Mouse (Mus musculus): ENCODE data around the gene Ost4.

Gene Ost4

GRCm38 (mm10) chr5:30907413-30908059 lies at the start of gene Ost4:
Gene Ost4 (minus strand): TSS chr5:30907788.
- peak; percentile 97 for DNase-seq (ENCODE audit: low spot score)

- DNase-seq (ENCODE audit: low spot score) = no peak
These were observed 48.2 kb upstream of the Ost4 start for GRCm38 (mm10) chr5:30955751-30956150.

GRCm38 (mm10) chr5:30954556-30954955 lies 47.0 kb upstream of the Ost4 start:
- DNase-seq (ENCODE audit: low spot score) = no peak

GRCm38 (mm10) chr5:30954065-30954464 lies 46.5 kb upstream of the Ost4 start:
- no peak for DNase-seq (ENCODE audit: low spot score)

GRCm38 (mm10) chr5:30952551-30952950 lies 45.0 kb upstream of the Ost4 start:
- no peak for DNase-seq (ENCODE audit: low spot score)

- DNase-seq (ENCODE audit: low spot score) = no peak
These were observed 44.1 kb upstream of the Ost4 start for GRCm38 (mm10) chr5:30951706-30952105.

- no peak for DNase-seq (ENCODE audit: low spot score)
These were observed 43.3 kb upstream of the Ost4 start for GRCm38 (mm10) chr5:30950922-30951321.

- DNase-seq (ENCODE audit: low spot score) = no peak
These were observed 42.9 kb upstream of the Ost4 start for GRCm38 (mm10) chr5:30950451-30950850.

- peak; percentile 86 for DNase-seq (ENCODE audit: low spot score)
These were observed 42.2 kb upstream of the Ost4 start for GRCm38 (mm10) chr5:30949654-30950326.

GRCm38 (mm10) chr5:30948620-30949019 lies 41.0 kb upstream of the Ost4 start:
- no peak for DNase-seq (ENCODE audit: low spot score)

- peak; percentile 60 for DNase-seq (ENCODE audit: low spot score)
These were observed 37.6 kb upstream of the Ost4 start, which contains the start of gene Cgref1 for GRCm38 (mm10) chr5:30944956-30945781. Gene Cgref1 (minus strand): TSS chr5:30945591.

GRCm38 (mm10) chr5:30944344-30944743 lies 36.8 kb upstream of the Ost4 start:
- no peak for DNase-seq (ENCODE audit: low spot score)

- no peak for DNase-seq (ENCODE audit: low spot score)
These were observed 35.4 kb upstream of the Ost4 start for GRCm38 (mm10) chr5:30943004-30943403.

- DNase-seq (ENCODE audit: low spot score) = no peak
These were observed 27.3 kb upstream of the Ost4 start for GRCm38 (mm10) chr5:30934725-30935461.

- no peak for DNase-seq (ENCODE audit: low spot score)
These were observed 26.1 kb upstream of the Ost4 start for GRCm38 (mm10) chr5:30933705-30934104.

GRCm38 (mm10) chr5:30931378-30931777 lies 23.8 kb upstream of the Ost4 start:
- no peak for DNase-seq (ENCODE audit: low spot score)

- no peak for DNase-seq (ENCODE audit: low spot score)
These were observed 23.3 kb upstream of the Ost4 start for GRCm38 (mm10) chr5:30930846-30931245.

- DNase-seq (ENCODE audit: low spot score) = peak; percentile 69
These were observed 22.5 kb upstream of the Ost4 start for GRCm38 (mm10) chr5:30930121-30930520.

GRCm38 (mm10) chr5:30927945-30928529 lies 20.4 kb upstream of the Ost4 start:
- no peak for DNase-seq (ENCODE audit: low spot score)

- no peak for DNase-seq (ENCODE audit: low spot score)
These were observed 18.5 kb upstream of the Ost4 start for GRCm38 (mm10) chr5:30926073-30926472.

- DNase-seq (ENCODE audit: low spot score) = no peak
These were observed 17.6 kb upstream of the Ost4 start for GRCm38 (mm10) chr5:30925217-30925616.

- DNase-seq (ENCODE audit: low spot score) = no peak
These were observed 17.0 kb upstream of the Ost4 start for GRCm38 (mm10) chr5:30924614-30925013.
